Mouse (Mus musculus) lung, postnatal 0 days (tissue): ENCODE measurements around the gene Wee2.

ENCODE experiments used
- CTCF ChIP-seq: IDR thresholded peaks from 2 replicates; pipeline ENCODE4 v1.5.1; 2016; ENCODE audit warnings: antibody characterized with exemption, mild to moderate bottlenecking
- EP300 ChIP-seq: IDR thresholded peaks from 2 replicates; pipeline ENCODE4 v1.6.1; 2016; ENCODE audit warnings: antibody characterized with exemption, mild to moderate bottlenecking, control low read depth

DNA sequence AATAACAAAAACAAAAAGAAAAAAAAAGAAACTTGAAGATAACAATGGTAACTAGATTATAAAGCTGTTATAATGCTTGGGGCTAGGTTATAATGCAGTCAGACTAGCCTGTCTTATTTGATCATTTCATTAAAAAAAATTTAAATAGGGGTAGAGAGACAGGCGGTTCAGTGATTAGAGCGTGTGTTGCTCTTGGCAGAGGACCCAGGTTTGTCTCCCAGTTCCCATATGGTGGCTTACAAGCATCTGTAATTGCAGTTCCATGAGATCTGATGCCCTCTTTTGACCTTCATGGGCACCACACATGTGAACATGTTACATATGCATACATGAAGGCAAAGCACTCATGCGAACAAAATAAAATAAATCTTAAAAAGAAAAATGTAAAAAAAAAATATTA, 2.4 kb downstream of the Wee2 start:
- TF ChIP-seq EP300 = no peak
- no peak for TF ChIP-seq CTCF
